Mouse (Mus musculus) neutrophil, adult 5-6 weeks (primary cell): ENCODE measurements around the gene Ogfod2. TPM values are rescaled to one million over a fixed set of nuclear protein-coding genes. Genes with fewer than 3 reads are reported as not detected.

ENCODE experiments used
- ATAC-seq: fragments of 151-379, 151-347 bp; 2 replicates; pipeline ENCODE4 v1.8.0; 2017; ENCODE audit warnings: mild to moderate bottlenecking, moderate TSS enrichment; ENCODE audit not compliant: insufficient number of reproducible peaks, poor library complexity, low FRiP score, severe bottlenecking; ENCODE audit errors: extremely low read depth
- total RNA-seq: library from RNA; stranded (forward); fragments of 200-1000 nt; gene quantifications from 2 replicates; pipeline ENCODE4 v1.2.3, GENCODE M21; 2017

The Ogfod2 gene
- total RNA-seq, 1 experiment from 2014 or later, result 13.5 TPM

DNA sequence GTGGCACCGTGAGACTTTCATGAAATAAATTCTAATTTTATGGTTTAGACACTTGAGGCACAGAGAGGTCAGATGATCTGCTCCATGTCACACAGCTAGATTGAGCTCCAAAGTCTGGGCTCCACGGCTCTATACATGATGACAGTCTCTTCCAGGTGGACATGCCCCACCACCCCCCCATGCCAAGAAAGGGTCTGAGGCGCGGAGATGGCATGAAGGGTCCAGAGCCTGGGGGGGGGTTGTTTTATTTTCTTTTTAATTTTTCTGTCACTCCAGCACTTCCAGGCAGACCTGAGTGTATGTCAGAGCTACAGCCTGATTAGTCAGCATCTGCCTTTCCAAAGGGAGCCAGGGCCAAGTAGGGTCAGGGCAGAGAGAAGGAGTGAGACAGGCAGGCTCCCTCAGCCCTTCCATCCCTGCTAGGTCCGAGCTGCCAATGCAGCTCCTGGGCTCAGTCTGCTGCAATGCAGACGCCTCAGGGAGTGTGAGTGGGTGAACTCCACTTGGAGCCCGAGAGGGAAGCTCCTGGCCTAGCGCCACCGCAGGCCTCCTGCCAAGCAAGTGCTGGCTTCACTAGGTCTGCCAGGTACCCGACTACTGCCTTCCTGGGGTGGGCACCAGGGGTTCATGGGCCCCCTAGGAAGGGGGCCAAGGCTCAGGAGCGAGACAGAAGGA lies 18.8 kb upstream of the Ogfod2 start:
- ATAC-seq, result no peak

DNA sequence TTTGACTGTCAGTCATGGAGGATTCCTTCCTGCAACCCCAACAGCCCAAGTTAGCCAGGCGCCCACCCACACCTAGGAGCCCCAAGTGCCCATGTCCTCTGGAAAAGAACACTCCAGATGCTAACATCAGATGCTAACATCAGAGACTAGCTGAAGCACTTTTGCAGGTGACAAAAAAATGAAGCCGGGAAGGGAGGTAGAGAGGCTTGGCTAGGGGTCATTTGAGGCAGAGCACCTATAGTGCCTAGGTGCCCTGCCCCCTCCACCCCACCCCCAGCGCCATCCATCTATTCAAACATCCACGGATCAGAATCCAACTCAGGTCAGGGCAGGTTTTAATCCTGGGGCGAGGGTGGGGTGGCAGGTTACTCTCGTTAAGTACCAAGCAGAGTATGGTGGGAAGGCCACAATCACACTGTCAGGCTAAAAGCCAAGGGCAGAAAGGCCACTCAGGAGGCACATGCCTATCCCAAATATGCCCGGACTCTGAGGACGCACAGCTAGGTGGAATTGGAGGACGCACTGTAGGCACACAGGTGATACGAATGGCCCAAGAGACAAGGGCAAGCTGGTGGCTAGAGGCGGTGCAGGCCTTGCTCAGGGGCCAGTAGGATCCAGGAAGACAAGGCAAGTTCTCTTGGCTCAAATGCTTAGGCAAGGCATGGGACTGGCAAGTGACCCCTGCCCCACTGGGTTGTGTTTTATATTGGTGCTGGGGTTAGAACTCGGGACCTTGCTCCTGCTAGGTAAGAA lies 18.1 kb upstream of the Ogfod2 start:
- ATAC-seq, result no peak

DNA sequence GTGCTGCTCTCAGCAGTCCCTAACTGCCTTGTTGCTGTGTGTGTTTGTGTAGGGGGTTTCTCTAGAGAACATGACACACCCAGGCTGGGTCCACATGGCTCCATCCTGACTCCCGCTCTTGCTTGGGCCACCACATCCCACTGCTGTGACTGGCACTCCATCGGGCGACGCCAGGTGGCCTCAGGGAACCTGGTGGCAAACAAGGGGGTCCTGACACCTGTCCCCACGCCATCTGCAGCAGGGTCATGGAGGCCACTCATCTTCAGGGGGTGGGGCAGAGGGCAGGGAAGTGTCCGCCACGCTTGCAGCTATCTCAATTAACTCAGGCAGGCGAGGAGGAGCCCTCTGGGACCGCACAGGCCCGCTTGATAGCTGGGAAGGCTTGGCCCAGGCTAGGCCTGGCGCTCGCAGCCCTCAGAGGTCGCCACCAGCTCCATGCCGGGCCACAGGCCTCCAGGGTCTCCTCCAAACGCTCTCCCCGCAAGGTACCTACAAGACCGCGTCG lies 17.0 kb upstream of the Ogfod2 start:
- no peak for ATAC-seq

DNA sequence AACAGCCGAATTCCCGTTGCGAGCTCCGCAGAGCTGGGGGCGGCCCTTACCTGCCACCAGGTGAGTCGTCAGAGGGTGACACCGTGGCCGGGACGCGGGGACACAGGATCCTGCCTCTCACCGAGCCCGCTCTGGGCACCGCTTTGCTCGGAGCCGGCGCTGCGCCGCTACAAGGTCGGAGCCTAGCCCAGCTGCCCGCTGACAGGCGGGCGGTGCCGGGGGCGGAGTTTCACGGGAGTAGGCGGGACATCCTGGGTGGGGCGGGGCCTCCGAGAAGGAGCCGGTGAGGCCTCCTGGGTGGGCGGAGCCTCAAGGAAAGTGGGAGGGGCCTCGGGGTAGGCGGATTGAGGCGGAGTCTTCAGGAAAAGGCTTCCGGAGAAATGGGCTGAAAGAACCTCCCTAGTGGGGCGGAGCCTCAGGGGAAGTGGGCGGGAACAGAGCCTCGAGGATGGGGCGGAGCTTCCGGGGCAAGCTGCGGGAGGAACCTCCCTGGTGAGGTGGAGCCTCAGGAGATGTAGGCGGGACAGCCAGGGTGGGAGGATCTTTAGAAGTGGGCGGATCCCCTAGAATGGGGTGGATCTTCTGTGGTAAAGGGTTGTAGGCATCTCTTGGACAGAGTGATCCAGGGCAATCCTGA lies 16.4 kb upstream of the Ogfod2 start, which contains the start of gene Abcb9:
Gene Abcb9 (minus strand): TSS at position 203 of the 637 bp plus-strand sequence.
- ATAC-seq, result peak; percentile 85

DNA sequence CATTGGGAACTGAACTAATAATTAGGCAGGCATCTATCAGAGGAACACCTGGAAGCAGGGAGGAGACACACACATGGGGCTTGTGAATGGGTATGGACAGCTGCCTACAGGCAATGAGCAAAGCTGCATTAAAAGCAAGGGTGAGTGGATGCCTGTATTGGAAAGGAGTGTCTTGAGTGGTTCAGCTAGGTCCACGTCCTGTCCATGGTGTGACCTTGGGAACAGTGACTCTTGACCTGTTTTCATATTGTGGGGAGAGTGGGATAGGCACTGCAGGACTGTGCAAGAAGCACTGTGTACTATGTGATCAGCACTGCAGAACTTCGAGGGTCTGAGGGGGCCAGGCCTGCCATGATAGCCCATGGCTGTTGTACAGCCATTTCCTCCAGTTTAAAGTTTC lies 13.2 kb upstream of the Ogfod2 start:
- ATAC-seq, result no peak

DNA sequence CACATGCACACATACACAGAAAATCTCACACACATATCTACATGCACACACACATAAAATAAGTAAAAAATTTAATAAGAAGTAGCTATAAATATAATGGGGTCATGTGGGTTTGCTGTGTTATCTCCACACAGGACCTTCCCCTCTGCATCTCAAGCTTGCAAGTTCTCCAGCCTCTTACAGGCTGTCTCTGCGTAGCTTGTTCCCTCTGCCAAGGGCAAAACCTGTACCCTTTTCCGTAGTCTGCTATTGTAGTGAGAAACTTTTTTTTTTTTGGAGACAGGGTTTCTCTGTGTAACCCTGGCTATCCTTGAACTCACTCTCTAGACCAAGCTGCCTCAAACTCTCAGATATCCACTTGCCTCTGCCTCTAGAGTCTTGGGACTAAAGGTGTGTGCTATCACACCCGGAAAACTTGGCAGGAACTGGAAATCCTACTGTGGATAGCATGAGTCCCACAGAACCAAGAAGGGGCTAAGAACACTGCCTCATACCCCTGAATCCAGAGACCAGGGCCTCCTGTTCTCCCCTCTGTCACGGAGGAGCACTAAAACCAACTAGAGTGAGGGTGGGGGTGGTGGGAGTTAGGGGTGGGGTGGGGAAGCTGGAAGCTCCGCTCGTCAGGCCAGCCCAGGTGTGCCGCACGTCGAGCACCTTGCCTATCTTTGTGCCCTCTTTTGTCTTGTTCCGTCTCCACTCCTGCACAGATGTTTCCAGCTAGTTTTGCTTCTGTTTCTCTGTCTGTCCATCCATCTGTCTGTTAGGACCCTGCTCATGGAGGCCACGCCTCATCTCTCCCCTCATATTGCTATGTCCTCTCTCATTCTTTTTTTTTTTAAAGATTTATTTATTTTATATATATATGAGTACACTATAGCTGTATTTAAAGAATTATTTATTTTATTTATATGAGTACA lies 11.7 kb upstream of the Ogfod2 start:
- ATAC-seq, result no peak

DNA sequence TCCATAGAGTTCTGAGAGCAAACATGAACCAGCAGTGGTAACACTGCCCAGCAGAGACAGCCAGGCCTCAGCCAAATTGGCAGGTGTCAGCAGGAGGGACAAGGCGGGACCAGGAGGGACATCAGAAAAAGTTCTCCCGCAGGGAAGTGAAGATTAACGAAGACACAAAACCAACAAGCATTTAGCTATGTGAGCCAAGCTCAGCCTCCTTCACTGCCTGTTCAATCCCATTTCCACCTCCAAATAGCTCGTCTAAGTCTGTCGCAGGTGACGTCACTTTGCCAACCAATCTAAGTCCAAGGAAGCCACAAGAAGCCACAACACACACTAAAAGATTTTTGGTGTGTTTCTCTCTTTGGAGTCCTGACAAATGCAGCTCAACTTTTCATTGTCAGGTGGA lies 9.8 kb upstream of the Ogfod2 start:
- ATAC-seq, result no peak

DNA sequence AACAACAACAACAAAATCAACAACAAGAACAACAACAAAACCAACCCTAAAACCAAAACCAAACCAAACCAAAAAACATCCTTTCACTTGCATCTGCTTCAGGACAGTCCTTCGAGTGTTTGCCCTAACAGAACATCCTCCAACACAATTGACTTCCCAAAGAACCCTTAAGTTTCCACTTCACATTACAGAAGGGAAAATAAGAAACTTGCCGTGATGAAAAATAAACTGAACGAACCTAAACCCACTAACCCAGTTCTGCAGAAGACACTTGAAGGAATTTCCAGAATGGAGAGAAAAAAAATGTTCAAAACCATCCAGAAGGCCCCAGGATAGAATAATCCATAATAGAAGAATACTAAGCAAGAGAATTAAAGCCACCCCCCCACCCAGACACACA lies 9.1 kb upstream of the Ogfod2 start:
- ATAC-seq, result no peak

DNA sequence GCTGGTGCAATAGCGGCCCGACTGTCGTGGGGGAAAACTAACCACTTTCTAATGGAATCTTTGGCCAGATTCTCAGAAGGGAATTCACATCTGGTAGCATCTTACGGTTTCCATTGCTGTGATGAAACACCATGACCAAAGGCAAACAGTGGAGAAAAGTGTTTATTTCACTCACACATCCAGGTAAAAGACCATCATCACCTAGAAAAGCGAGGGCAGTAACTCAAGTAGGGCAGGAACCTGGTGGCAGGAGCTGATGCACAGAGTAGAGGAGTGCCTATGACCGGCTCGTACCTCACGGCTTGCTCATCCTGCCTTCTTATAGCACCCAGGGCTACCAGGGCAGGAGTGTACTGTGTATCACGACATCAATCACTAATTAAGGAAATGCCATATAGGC lies 8.5 kb upstream of the Ogfod2 start:
- no peak for ATAC-seq

DNA sequence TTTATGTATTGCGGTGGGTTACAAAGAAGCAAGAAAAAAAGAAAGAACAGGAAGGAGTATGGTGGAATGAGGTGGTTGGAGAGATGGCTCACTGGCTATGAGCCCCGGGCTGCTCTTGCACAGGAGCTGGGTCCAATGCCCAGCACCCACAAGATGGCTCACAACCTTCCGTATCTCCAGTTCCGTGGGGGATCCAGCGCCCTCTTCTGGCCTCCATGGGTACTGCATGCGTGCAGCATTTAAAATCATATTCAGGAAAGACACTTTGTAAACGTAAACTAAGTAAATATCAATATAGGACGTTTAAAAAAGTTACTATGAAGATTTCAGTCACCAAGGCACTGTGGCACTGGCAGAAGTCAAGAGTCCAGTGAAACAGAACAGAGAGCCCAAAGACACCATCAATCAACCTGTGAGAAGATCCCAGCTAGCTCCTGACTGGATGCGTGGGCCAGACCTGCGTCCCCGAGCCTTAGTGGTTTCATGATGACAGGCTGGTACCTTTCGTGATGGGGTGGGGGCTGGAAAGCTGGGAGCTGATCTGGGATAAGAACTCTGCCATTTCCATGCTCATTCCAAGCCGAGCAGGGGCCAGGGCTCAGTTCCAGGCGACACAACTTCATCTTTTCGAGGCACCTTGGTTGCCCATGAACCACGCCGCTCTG lies 888 bp upstream of the Ogfod2 start:
- ATAC-seq, result 0 out of 2 replicates have a peak, but pooled peaks have one; percentile 10

DNA sequence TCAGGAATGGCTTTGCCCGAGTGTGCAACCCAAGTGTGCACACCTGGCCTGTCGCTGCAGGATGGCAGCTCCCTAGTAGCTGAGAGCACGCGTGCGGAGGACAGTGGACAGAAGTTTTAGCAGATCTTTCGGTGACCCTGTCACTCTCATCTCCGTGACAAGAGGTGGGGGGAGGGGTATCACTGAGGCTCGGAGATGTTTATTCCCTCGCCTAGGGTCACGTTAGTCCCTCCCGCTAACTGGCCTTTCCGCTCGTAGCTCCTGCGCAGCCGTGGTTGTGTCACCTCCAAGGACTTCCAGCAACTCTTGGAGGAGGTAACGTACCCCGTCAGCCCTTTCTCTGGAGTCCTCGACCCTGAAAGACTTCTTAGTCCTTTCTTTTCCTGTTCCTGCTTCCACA lies 434 bp downstream of the Ogfod2 start:
- ATAC-seq, result no peak

DNA sequence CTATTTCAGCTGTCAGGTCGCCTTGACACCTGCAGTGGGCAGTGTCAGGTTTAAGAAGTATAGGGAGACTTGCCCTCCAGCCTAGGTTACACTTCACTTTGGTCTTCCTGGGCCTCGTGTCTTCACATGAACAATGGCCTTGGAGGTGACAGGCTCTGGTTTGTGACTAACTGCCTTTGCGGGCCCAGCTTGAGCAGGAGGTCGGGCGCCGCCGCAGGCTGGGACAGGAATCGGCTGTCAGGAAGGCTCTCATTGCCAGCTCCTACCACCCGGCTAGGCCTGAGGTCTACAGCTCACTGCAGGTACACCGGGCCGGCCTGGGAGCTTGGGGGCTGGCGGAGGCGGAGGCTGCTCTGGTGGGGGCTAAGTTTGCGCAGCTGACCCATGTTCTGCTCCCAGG lies 933 bp downstream of the Ogfod2 start:
- ATAC-seq, result no peak

DNA sequence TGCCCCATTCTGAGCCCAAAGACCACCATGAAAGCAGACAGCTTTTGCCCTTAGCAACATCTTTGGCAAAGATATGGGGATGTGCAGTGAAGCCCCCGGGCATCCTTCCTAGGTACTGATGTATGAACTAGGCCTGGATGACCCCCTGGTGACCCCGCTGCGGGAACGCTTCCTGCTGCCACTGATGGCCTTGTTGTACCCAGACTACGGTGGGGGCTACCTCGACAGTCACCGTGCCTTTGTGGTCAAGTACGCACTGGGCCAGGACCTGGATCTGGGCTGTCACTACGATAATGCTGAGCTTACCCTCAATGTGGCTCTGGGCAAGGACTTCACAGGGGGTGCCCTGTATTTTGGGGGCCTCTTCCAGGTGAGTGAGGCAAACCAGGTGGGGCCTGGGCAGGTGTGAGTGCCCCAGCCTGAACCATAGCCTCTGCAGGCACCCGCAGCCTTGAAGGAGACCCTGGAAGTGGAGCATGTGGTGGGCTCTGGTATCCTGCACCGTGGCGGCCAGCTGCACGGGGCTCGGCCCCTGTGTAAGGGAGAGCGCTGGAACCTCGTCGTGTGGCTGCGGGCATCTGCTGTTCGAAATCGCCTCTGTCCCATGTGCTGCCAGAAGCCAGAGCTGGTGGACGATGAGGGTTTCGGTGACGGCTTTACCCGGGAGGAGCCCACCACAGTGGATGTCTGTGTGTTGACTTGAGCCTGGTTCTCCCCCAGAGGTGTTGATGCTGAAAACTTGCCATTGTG lies 2.4 kb downstream of the Ogfod2 start:
- ATAC-seq, result no peak

DNA sequence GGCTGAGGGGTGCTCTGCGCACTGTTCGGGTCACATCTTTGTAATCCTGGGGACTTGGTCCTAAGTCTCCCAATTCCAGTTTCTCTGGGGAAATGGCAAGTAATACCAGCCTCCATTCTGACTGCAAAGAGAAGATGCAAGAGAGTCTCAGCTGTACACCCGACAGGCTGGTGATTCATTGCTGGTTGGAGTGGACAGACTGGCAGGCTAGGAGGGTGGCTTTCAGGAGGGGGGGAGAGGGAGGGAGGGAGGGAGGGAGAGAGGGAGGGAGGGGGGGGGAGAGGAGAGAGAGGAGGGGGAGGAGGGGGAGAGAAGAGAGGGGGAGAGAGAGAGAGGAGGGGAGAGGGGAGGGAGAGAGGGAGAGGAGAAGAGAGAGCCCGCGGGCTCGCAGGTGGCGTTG lies 3.4 kb downstream of the Ogfod2 start:
- no peak for ATAC-seq

DNA sequence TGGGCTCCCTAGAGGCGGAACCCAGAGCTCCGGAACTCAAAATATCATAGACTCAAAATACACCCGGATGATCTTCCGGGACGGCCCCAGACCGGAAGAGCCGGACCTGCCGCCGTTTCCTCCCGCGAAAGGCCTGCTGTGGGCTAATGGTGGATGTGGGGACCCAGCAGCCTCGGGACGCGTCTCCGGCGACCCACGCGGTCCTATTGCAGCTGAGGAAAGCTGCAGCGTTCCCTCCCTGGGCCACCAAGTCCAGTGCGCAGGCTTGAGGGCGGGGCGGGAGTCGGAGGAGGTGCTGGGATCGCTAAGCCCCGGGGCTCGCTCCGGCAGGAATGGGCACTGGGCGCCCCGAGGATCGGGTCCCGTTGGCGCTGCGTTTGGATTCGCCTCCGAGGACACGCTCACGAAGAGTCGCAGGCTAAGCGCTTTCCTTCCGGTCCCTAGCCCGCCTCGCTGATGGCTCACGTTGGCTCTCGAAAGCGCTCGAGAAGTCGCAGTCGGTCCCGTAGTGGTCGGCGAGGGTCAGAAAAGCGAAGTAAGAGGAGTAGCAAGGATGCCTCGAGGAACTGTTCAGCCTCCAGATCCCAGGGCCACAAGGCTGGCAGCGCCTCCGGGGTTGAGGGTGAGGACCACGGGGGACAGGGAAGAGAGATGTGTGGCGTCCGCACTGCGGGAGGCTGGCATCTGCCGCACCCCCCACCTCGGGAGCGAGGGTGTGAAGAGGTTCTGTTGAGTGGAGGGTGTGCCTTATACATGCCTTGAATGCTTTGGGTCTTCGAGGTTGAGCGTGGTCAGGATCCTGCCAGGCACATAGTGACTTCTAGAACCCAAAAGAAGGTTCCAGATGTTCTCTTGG lies 4.1 kb downstream of the Ogfod2 start, which contains the start of gene Arl6ip4:
Gene Arl6ip4 (plus strand): TSS at position 100 of the 856 bp plus-strand sequence.
- ATAC-seq, result peak; percentile 13; the same call in 1 of the 2 replicates

DNA sequence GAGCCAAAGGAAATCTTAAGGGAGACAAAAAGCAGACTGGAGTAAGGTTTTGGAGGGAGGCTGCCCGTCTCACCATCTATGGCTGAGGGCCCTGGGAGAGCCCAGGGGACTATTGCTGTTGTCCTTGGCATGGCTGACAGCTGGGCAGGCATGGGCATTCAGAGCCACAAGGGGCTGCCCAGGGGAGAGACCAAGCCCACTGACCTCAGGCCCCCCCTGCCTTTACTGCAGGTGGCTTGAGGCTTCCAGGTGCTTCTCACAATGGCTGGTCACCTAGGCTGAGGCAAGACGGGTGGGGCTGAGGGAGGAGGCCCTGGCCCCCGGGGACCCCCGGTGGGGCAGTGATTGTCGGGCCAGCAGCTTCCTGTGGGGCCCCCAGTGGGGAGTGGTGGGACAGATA lies 7.1 kb downstream of the Ogfod2 start:
- ATAC-seq, result no peak

DNA sequence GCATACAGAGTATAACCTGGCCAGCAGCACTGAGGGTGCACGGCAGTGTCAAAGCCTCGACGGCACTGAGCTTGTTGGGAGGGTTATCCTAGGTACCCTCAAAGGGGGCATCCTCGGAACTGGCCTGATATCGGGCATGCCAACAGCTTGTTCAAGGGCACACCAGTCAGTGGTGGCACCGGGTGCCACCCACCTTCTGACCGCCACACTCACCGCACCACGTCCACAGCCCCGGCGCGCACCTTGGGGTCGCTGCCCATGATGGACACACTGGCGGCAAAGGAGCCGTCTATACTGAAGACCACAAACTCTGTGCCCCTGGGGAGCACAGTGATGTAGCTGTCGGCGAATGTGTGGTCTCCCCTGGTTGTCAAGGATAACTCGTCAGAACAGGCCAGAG lies 10.3 kb downstream of the Ogfod2 start:
- ATAC-seq, result no peak
